Mouse (Mus musculus): ENCODE data around the gene Fscn1.

GRCm38 (mm10) chr5:142998171-142998570 lies 38.0 kb downstream of the Fscn1 start:
- TF ChIP-seq CTCF (IDR thresholded peaks at IDR 0.05; ENCODE audit: borderline replicate concordance, extremely low read depth, insufficient read depth, insufficient read length) (no peak), POLR2A (IDR thresholded peaks at IDR 0.05; ENCODE audit: borderline replicate concordance, extremely low read depth, insufficient read depth, insufficient read length, poor library complexity, severe bottlenecking) (no peak)
